Mouse (Mus musculus) neural tube, embryonic 11.5 days (tissue): ENCODE measurements at regions not wholly inside any gene's neighbourhood (a gene's known extent, or its start where the extent isn't known, plus 50 kb on each side); places are given as distances from the start of the nearest gene placed in this dataset.

Source experiments
- ATAC-seq: fragments of 200-750 bp; cut with Nextera tagmentation; 2 replicates; pipeline ENCODE4 v1.8.0; 2017; ENCODE audit warnings: moderate number of reproducible peaks, mild to moderate bottlenecking, moderate TSS enrichment, moderate library complexity; ENCODE audit not compliant: insufficient read depth, low FRiP score, low TSS enrichment
- DNase-seq: peaks from one replicate; pipeline ENCODE4 v3.0.0-alpha.2; 2015; ENCODE audit warnings: low spot score
- H3K27ac ChIP-seq: fragments of 300-500 bp; sonication (generic); 2 replicates; pipeline ENCODE4 v1.5.1; 2014; ENCODE audit warnings: low read depth, mild to moderate bottlenecking, low read length
- H3K27me3 ChIP-seq: fragments of 300-500 bp; sonication (generic); 2 replicates; pipeline ENCODE4 v1.6.1; 2014; ENCODE audit warnings: mild to moderate bottlenecking, low read length, mixed read lengths; ENCODE audit not compliant: control insufficient read depth, insufficient read depth
- H3K36me3 ChIP-seq: fragments of 300-500 bp; sonication (generic); 2 replicates; pipeline ENCODE4 v1.6.1; 2014; ENCODE audit warnings: mild to moderate bottlenecking, low read length, moderate library complexity, mixed read lengths; ENCODE audit not compliant: control insufficient read depth, insufficient read depth
- H3K4me1 ChIP-seq: fragments of 300-500 bp; sonication (generic); 2 replicates; pipeline ENCODE4 v1.6.1; 2014; ENCODE audit warnings: low read length, mixed read lengths; ENCODE audit not compliant: control insufficient read depth, insufficient read depth
- H3K4me2 ChIP-seq: fragments of 300-500 bp; sonication (generic); 2 replicates; pipeline ENCODE4 v1.6.1; 2014; ENCODE audit warnings: low read depth, mild to moderate bottlenecking, moderate library complexity
- H3K4me3 ChIP-seq: fragments of 300-500 bp; sonication (generic); 2 replicates; pipeline ENCODE4 v1.5.1; 2014; ENCODE audit warnings: low read depth, low read length
- H3K9ac ChIP-seq: fragments of 300-500 bp; sonication (generic); 2 replicates; pipeline ENCODE4 v1.6.1; 2014; ENCODE audit warnings: mild to moderate bottlenecking, low read length
- H3K9me3 ChIP-seq: fragments of 300-500 bp; sonication (generic); 2 replicates; pipeline ENCODE4 v1.6.1; 2016; ENCODE audit warnings: low read length; ENCODE audit not compliant: control insufficient read depth
- WGBS: fragments of 180-500 bp; shearing (Covaris S2); extraction: QIAGEN DNeasy Blood & Tissue Kit; methylation state at CpG from one replicate; pipeline ENCODE4 v1.1.7; 2014; 5-methylcytosine and 5-hydroxymethylcytosine counted together

- Histone ChIP-seq H3K4me1 (no peaks in the 10 kb centered on the region), H3K9ac (no peak overlapping the region), H3K9me3 (no peaks in the 10 kb centered on the region), H3K4me3 (no peak overlapping the region), H3K4me2 (no peak overlapping the region), H3K27me3 (no peaks in the 10 kb centered on the region), H3K27ac (no peak overlapping the region), H3K36me3 (no peaks in the 10 kb centered on the region)
- ATAC-seq (no peak), DNase-seq (no peak)
- 62% methylated on average over 4 of the region's 4 CpGs for WGBS
These were observed 234.2 kb upstream of the Rbfox1 start for GRCm38 (mm10) chr16:5651002-5651401.

GRCm38 (mm10) chr16:5639956-5640355 lies 245.2 kb upstream of the Rbfox1 start:
- ATAC-seq = no peak
- no peak overlapping the region for H3K9ac ChIP-seq
- 88% methylated on average over 5 of the region's 5 CpGs for WGBS
- no peaks in the 10 kb centered on the region for H3K27me3 ChIP-seq
- H3K4me3 ChIP-seq = no peak overlapping the region
- H3K4me1 ChIP-seq = no peaks in the 10 kb centered on the region
- no peak overlapping the region for H3K27ac ChIP-seq
- DNase-seq = no peak
- no peaks in the 10 kb centered on the region for H3K36me3 ChIP-seq
- no peaks in the 10 kb centered on the region for H3K9me3 ChIP-seq
- no peak overlapping the region for H3K4me2 ChIP-seq

- DNase-seq (no peak), ATAC-seq (no peak)
- Histone ChIP-seq H3K4me3 (no peak overlapping the region), H3K9me3 (no peaks in the 10 kb centered on the region), H3K36me3 (no peaks in the 10 kb centered on the region), H3K4me1 (no peaks in the 10 kb centered on the region), H3K4me2 (no peak overlapping the region), H3K9ac (no peak overlapping the region), H3K27ac (no peak overlapping the region), H3K27me3 (no peaks in the 10 kb centered on the region)
- 81% methylated on average over 3 of the region's 3 CpGs for WGBS
These were observed 255.2 kb upstream of the Rbfox1 start for GRCm38 (mm10) chr16:5629996-5630395.

GRCm38 (mm10) chr16:5627910-5628309 lies 257.2 kb upstream of the Rbfox1 start:
- no peak overlapping the region for H3K27ac ChIP-seq
- H3K36me3 ChIP-seq = no peaks in the 10 kb centered on the region
- no peaks in the 10 kb centered on the region for H3K4me1 ChIP-seq
- ATAC-seq (no peak), DNase-seq (no peak)
- no peak overlapping the region for H3K4me2 ChIP-seq
- no peaks in the 10 kb centered on the region for H3K27me3 ChIP-seq
- no peaks in the 10 kb centered on the region for H3K9me3 ChIP-seq
- H3K9ac ChIP-seq = no peak overlapping the region
- H3K4me3 ChIP-seq = no peak overlapping the region
- WGBS = 81% methylated on average over 4 of the region's 4 CpGs

- WGBS = 61% methylated on average over 5 of the region's 5 CpGs
- DNase-seq = no peak
These were observed 257.8 kb upstream of the Rbfox1 start for GRCm38 (mm10) chr16:5627117-5627909.

GRCm38 (mm10) chr16:5625159-5625558 lies 260.0 kb upstream of the Rbfox1 start:
- no peaks in the 10 kb centered on the region for H3K4me1 ChIP-seq
- no peak for DNase-seq
- no peak overlapping the region for H3K4me3 ChIP-seq
- peak; percentile 73; the same call in 1 of the 2 replicates for ATAC-seq
- WGBS = 35% methylated on average over 3 of the region's 3 CpGs
- H3K9ac ChIP-seq = no peak overlapping the region
- no peak overlapping the region for H3K27ac ChIP-seq
- no peaks in the 10 kb centered on the region for H3K27me3 ChIP-seq
- H3K4me2 ChIP-seq = no peak overlapping the region
- H3K36me3 ChIP-seq = no peaks in the 10 kb centered on the region
- no peaks in the 10 kb centered on the region for H3K9me3 ChIP-seq

More at GRCm38 (mm10) chr16:5627117-5627909, 257.8 kb upstream of the Rbfox1 start:
- Histone ChIP-seq H3K4me2 (no peak overlapping the region), H3K27ac (no peak overlapping the region), H3K27me3 (no peaks in the 10 kb centered on the region), H3K9me3 (no peaks in the 10 kb centered on the region), H3K4me3 (no peak overlapping the region), H3K9ac (no peak overlapping the region), H3K4me1 (no peaks in the 10 kb centered on the region), H3K36me3 (no peaks in the 10 kb centered on the region)
- ATAC-seq = no peak

GRCm38 (mm10) chr16:5620566-5620965 lies 264.6 kb upstream of the Rbfox1 start:
- H3K4me2 ChIP-seq = no peak overlapping the region
- WGBS = 95% methylated on average over 3 of the region's 3 CpGs

GRCm38 (mm10) chr16:5616356-5616755 lies 268.8 kb upstream of the Rbfox1 start:
- WGBS = 68% methylated on average over 5 of the region's 5 CpGs
- Histone ChIP-seq H3K27me3 (no peaks in the 10 kb centered on the region), H3K9ac (no peak overlapping the region), H3K36me3 (no peaks in the 10 kb centered on the region), H3K4me3 (no peak overlapping the region), H3K27ac (no peak overlapping the region), H3K4me1 (no peaks in the 10 kb centered on the region), H3K9me3 (no peaks in the 10 kb centered on the region), H3K4me2 (no peak overlapping the region)
- DNase-seq (peak; percentile 18), ATAC-seq (no peak)

More at GRCm38 (mm10) chr16:5620566-5620965, 264.6 kb upstream of the Rbfox1 start:
- ATAC-seq (no peak), DNase-seq (no peak)
- no peaks in the 10 kb centered on the region for H3K36me3 ChIP-seq
- H3K27ac ChIP-seq = no peak overlapping the region
- no peaks in the 10 kb centered on the region for H3K9me3 ChIP-seq
- H3K27me3 ChIP-seq = no peaks in the 10 kb centered on the region
- no peak overlapping the region for H3K9ac ChIP-seq
- H3K4me3 ChIP-seq = no peak overlapping the region
- no peaks in the 10 kb centered on the region for H3K4me1 ChIP-seq

GRCm38 (mm10) chr16:5595359-5595758 lies 289.8 kb upstream of the Rbfox1 start:
- Histone ChIP-seq H3K4me1 (no peaks in the 10 kb centered on the region), H3K27ac (no peak overlapping the region), H3K4me3 (no peak overlapping the region), H3K9ac (no peak overlapping the region), H3K4me2 (no peak overlapping the region), H3K27me3 (no peaks in the 10 kb centered on the region), H3K9me3 (no peaks in the 10 kb centered on the region), H3K36me3 (no peaks in the 10 kb centered on the region)
- DNase-seq (no peak), ATAC-seq (no peak)
- WGBS = 87% methylated on average over 6 of the region's 6 CpGs
